Mouse (Mus musculus) kidney, postnatal 0 days (tissue): ENCODE results near the gene Trim26. TPM values are rescaled to one million over a fixed set of nuclear protein-coding genes. Genes with fewer than 3 reads are reported as not detected.

Experiments used
- ATAC-seq: fragments of 200-750 bp; cut with Nextera tagmentation; replicated peaks from 2 replicates; pipeline ENCODE4 v1.8.0; 2017; ENCODE audit warnings: low read depth, moderate number of reproducible peaks, moderate TSS enrichment, moderate library complexity; ENCODE audit not compliant: low FRiP score
- DNase-seq: peaks from one replicate; pipeline ENCODE4 v3.0.0-alpha.2; 2016; ENCODE audit warnings: low spot score
- H3K27ac ChIP-seq: fragments of 300-500 bp; sonication (generic); 2 replicates; pipeline ENCODE4 v1.5.1; 2014; ENCODE audit warnings: mild to moderate bottlenecking
- H3K27me3 ChIP-seq: fragments of 300-500 bp; sonication (generic); 2 replicates; pipeline ENCODE4 v1.6.1; 2014; ENCODE audit warnings: low read length, mixed read lengths; ENCODE audit not compliant: insufficient read depth
- H3K36me3 ChIP-seq: fragments of 300-500 bp; sonication (generic); 2 replicates; pipeline ENCODE4 v1.6.1; 2014; ENCODE audit warnings: low read length, mixed read lengths; ENCODE audit not compliant: insufficient read depth
- H3K4me1 ChIP-seq: fragments of 300-500 bp; sonication (generic); replicated peaks from 2 replicates; pipeline ENCODE4 v1.6.1; 2014; ENCODE audit warnings: antibody characterized with exemption, low read length, mixed read lengths; ENCODE audit not compliant: insufficient read depth
- H3K4me2 ChIP-seq: fragments of 300-500 bp; sonication (generic); 2 replicates; pipeline ENCODE4 v1.6.1; 2014; ENCODE audit warnings: mild to moderate bottlenecking, low read length, moderate library complexity, mixed read lengths
- H3K4me3 ChIP-seq: fragments of 300-500 bp; sonication (generic); replicated peaks from 2 replicates; pipeline ENCODE4 v1.5.1; 2014; ENCODE audit warnings: low read depth, low read length
- H3K9ac ChIP-seq: fragments of 300-500 bp; sonication (generic); 2 replicates; pipeline ENCODE4 v1.6.1; 2014; ENCODE audit warnings: low read depth, low read length
- H3K9me3 ChIP-seq: fragments of 300-500 bp; sonication (generic); replicated peaks from 2 replicates; pipeline ENCODE4 v1.6.1; 2016; ENCODE audit warnings: low read length, inconsistent platforms, mixed read lengths
- CTCF ChIP-seq: IDR thresholded peaks from 2 replicates; pipeline ENCODE4 v1.5.1; 2016; ENCODE audit warnings: antibody characterized with exemption, low read depth, mild to moderate bottlenecking, moderate library complexity
- WGBS: fragments of 180-500 bp; shearing (Covaris S2); extraction: QIAGEN DNeasy Blood & Tissue Kit; methylation state at CpG from one replicate; pipeline ENCODE4 v1.1.7; 2014; 5-methylcytosine and 5-hydroxymethylcytosine counted together
- polyA plus RNA-seq: library from polyadenylated mRNA; unstranded; fragments of >200 nt; fragmentation: Nextera tagmentation; extraction: Ambion mirVana; gene quantifications from 2 replicates; pipeline ENCODE4 v1.2.1, GENCODE M21; 2015

Trim26 gene
- polyA plus RNA-seq, 1 experiment from 2014 or later = 33.2 TPM

- Histone ChIP-seq H3K4me2 (peak overlapping the region; percentile 67), H3K4me1 (peaks cover 3% of the 10 kb centered on the region; the same call in 1 of the 2 replicates), H3K36me3 (no peaks in the 10 kb centered on the region), H3K4me3 (peak overlapping the region; percentile 80; the same call in 1 of the 2 replicates), H3K9me3 (no peaks in the 10 kb centered on the region), H3K9ac (no peak overlapping the region), H3K27me3 (no peaks in the 10 kb centered on the region), H3K27ac (peak overlapping the region; percentile 98)
- peak; percentile 47; the same call in 1 of the 2 replicates for TF ChIP-seq CTCF
- WGBS = 31% methylated on average over 12 of the region's 12 CpGs
- DNase-seq (peak; percentile 86), ATAC-seq (no peak)
Observed at GRCm38 (mm10) chr17:36835591-36836426, 1.1 kb upstream of the Trim26 start.

GRCm38 (mm10) chr17:36836427-36836812 lies 514 bp upstream of the Trim26 start:
- peak; percentile 8; the same call in 1 of the 2 replicates for ATAC-seq
- Histone ChIP-seq H3K4me2 (peak overlapping the region; percentile 67), H3K4me1 (peaks cover 3% of the 10 kb centered on the region; the same call in 1 of the 2 replicates), H3K36me3 (no peaks in the 10 kb centered on the region), H3K9ac (peak overlapping the region; percentile 86; the same call in 1 of the 2 replicates), H3K4me3 (peak overlapping the region; percentile 80), H3K27me3 (no peaks in the 10 kb centered on the region), H3K27ac (peak overlapping the region; percentile 98), H3K9me3 (no peaks in the 10 kb centered on the region)
- no peak for DNase-seq
- WGBS = 21% methylated on average over 3 of the region's 3 CpGs
- no peak for TF ChIP-seq CTCF

- ATAC-seq = no peak
Observed at GRCm38 (mm10) chr17:36839001-36839400, 2.1 kb downstream of the Trim26 start.

GRCm38 (mm10) chr17:36839931-36840330 lies 3.0 kb downstream of the Trim26 start:
- H3K4me2 ChIP-seq = no peak overlapping the region
- H3K27ac ChIP-seq = no peak overlapping the region
- no peak overlapping the region for H3K9ac ChIP-seq
- H3K4me1 ChIP-seq = peaks cover 3% of the 10 kb centered on the region; the same call in 1 of the 2 replicates
- no peaks in the 10 kb centered on the region for H3K36me3 ChIP-seq
- no peak for DNase-seq
- no peak overlapping the region for H3K4me3 ChIP-seq
- TF ChIP-seq CTCF = no peak
- H3K9me3 ChIP-seq = no peaks in the 10 kb centered on the region
- no peak for ATAC-seq
- H3K27me3 ChIP-seq = no peaks in the 10 kb centered on the region
- 75% methylated on average over 3 of the region's 3 CpGs for WGBS

More at GRCm38 (mm10) chr17:36839001-36839400, 2.1 kb downstream of the Trim26 start:
- TF ChIP-seq CTCF = no peak
- H3K9ac ChIP-seq = no peak overlapping the region
- peaks cover 3% of the 10 kb centered on the region; the same call in 1 of the 2 replicates for H3K4me1 ChIP-seq
- no peak overlapping the region for H3K27ac ChIP-seq
- no peaks in the 10 kb centered on the region for H3K27me3 ChIP-seq
- H3K9me3 ChIP-seq = no peaks in the 10 kb centered on the region
- no peak overlapping the region for H3K4me3 ChIP-seq
- no peak for DNase-seq
- WGBS = 82% methylated on average over 5 of the region's 5 CpGs
- no peaks in the 10 kb centered on the region for H3K36me3 ChIP-seq
- H3K4me2 ChIP-seq = no peak overlapping the region

GRCm38 (mm10) chr17:36840961-36841445 lies 4.1 kb downstream of the Trim26 start:
- Histone ChIP-seq H3K27ac (no peak overlapping the region), H3K9ac (no peak overlapping the region), H3K4me3 (no peak overlapping the region), H3K4me1 (peaks cover 3% of the 10 kb centered on the region; the same call in 1 of the 2 replicates), H3K36me3 (no peaks in the 10 kb centered on the region), H3K27me3 (no peaks in the 10 kb centered on the region), H3K4me2 (no peak overlapping the region), H3K9me3 (no peaks in the 10 kb centered on the region)
- TF ChIP-seq CTCF = no peak
- no peak for ATAC-seq
- no peak for DNase-seq

- TF ChIP-seq CTCF = no peak
- Histone ChIP-seq H3K9me3 (no peaks in the 10 kb centered on the region), H3K4me3 (no peak overlapping the region), H3K36me3 (no peaks in the 10 kb centered on the region), H3K27me3 (no peaks in the 10 kb centered on the region), H3K9ac (no peak overlapping the region), H3K4me1 (no peaks in the 10 kb centered on the region; the same call in 1 of the 2 replicates), H3K4me2 (no peak overlapping the region), H3K27ac (no peak overlapping the region)
- ATAC-seq = no peak
- WGBS = 78% methylated on average over 7 of the region's 7 CpGs
- DNase-seq = no peak
Observed at GRCm38 (mm10) chr17:36843696-36844095, 6.8 kb downstream of the Trim26 start.
